Mouse (Mus musculus) liver, embryonic 14.5 days (tissue): ENCODE results near the gene Emx1. TPM values are rescaled to one million over a fixed set of nuclear protein-coding genes. Genes with fewer than 3 reads are reported as not detected.

ENCODE experiments used
- ATAC-seq: fragments of 200-750 bp; cut with Nextera tagmentation; 2 replicates; pipeline ENCODE4 v1.8.0; 2017; ENCODE audit warnings: moderate number of reproducible peaks, mild to moderate bottlenecking, moderate library complexity; ENCODE audit not compliant: insufficient read depth
- DNase-seq, 3 experiments: peaks; one replicate each; pipeline ENCODE4 v3.0.0-alpha.2; 2012 to 2013; ENCODE audit warnings: low read depth in 3 of 3, low spot score in 3 of 3
- H3K27ac ChIP-seq: fragments of 300-500 bp; sonication (generic); 2 replicates; pipeline ENCODE4 v1.5.1; 2014; ENCODE audit warnings: moderate library complexity, mild to moderate bottlenecking, control low read depth, inconsistent platforms
- H3K27me3 ChIP-seq: fragments of 300-500 bp; sonication (generic); 2 replicates; pipeline ENCODE4 v1.6.1; 2014; ENCODE audit warnings: mild to moderate bottlenecking, low read length, moderate library complexity; ENCODE audit not compliant: control insufficient read depth, insufficient read depth
- H3K36me3 ChIP-seq: fragments of 300-500 bp; sonication (generic); replicated peaks from 2 replicates; pipeline ENCODE4 v1.6.1; 2014; ENCODE audit warnings: low read depth; ENCODE audit not compliant: control insufficient read depth, insufficient read depth
- H3K4me1 ChIP-seq, 2 experiments: fragments of 200-500 bp in 1 of 2; fragments of 300-500 bp in 1 of 2; sonication (generic) in 1 of 2; replicated peaks; 2 replicates each; pipeline ENCODE4 v1.6.1; 2012 to 2014; ENCODE audit warnings: antibody characterized with exemption in 1 of 2, inconsistent platforms in 1 of 2, low read length in 1 of 2; ENCODE audit not compliant: control insufficient read depth in 2 of 2, insufficient read depth in 2 of 2
- H3K4me2 ChIP-seq: fragments of 300-500 bp; sonication (generic); 2 replicates; pipeline ENCODE4 v1.6.1; 2014; ENCODE audit warnings: low read depth, mild to moderate bottlenecking, control low read depth, moderate library complexity
- H3K4me3 ChIP-seq, 2 experiments: fragments of 200-500 bp in 1 of 2; fragments of 300-500 bp in 1 of 2; sonication (generic) in 1 of 2; 2 replicates each; pipeline ENCODE4 v1.5.1; 2012 to 2014; ENCODE audit warnings: low read depth in 2 of 2, low read length in 2 of 2, mild to moderate bottlenecking in 2 of 2, control low read depth in 1 of 2, inconsistent platforms in 1 of 2, moderate library complexity in 1 of 2; ENCODE audit not compliant: insufficient read depth in 1 of 2
- H3K9ac ChIP-seq: fragments of 300-500 bp; sonication (generic); replicated peaks from 2 replicates; pipeline ENCODE4 v1.6.1; 2014; ENCODE audit warnings: mild to moderate bottlenecking, control low read depth, moderate library complexity
- H3K9me3 ChIP-seq: fragments of 300-500 bp; sonication (generic); 2 replicates; pipeline ENCODE4 v1.6.1; 2016; ENCODE audit warnings: low read length, mixed read lengths; ENCODE audit not compliant: control insufficient read depth
- CTCF ChIP-seq: IDR thresholded peaks from 2 replicates; pipeline ENCODE4 v1.5.1; 2016; ENCODE audit warnings: antibody characterized with exemption, low read depth, control low read depth
- EP300 ChIP-seq: IDR thresholded peaks from 2 replicates; pipeline ENCODE4 v1.6.1; 2016; ENCODE audit warnings: antibody characterized with exemption, low read depth
- WGBS: fragments of 180-500 bp; shearing (Covaris S2); extraction: QIAGEN DNeasy Blood & Tissue Kit; methylation state at CpG from one replicate; pipeline ENCODE4 v1.1.7; 2014; ENCODE audit not compliant: insufficient replicate concordance; 5-methylcytosine and 5-hydroxymethylcytosine counted together
- polyA plus RNA-seq, 2 experiments: library from polyadenylated mRNA; depleted of rRNA in 1 of 2; stranded (reverse) in 1 of 2; unstranded in 1 of 2; fragments of >200 nt; fragmentation: Nextera tagmentation in 1 of 2; extraction: Ambion mirVana in 1 of 2; gene quantifications; 2 replicates each; pipeline versions ENCODE4 v1.2.1 to v1.2.3; 2012 to 2014

The Emx1 gene
- polyA plus RNA-seq, 2 experiments, result 0.03 TPM; not detected in 1

DNA sequence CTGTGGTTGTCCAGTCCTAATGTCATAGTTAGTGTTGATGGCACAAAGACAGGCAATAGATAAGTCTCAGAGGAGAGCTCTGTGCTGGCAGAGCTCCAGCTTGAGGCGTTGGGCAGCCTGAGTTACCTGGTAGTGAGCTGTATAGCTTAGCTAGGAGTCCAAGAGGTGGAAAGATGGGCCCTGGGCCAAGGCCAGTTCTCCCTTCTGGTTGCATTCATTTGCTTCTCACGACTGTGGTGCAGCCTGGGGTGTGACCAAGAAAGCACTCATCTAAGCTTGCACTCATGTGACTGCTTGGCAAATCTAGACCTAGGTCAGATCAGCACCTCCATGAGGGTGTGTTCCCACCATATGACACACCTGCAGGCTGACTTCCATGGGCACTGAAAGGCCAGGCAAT is 10.7 kb downstream of the Emx1 start:
- Histone ChIP-seq H3K9ac (no peak overlapping the region), H3K27me3 (peaks cover 26% of the 10 kb centered on the region), H3K36me3 (no peaks in the 10 kb centered on the region), H3K4me3 (no peak overlapping the region), H3K4me1 (no peaks in the 10 kb centered on the region), H3K4me2 (no peak overlapping the region), H3K9me3 (no peaks in the 10 kb centered on the region), H3K27ac (no peak overlapping the region)
- no peak for DNase-seq
- ATAC-seq, result no peak
- TF ChIP-seq CTCF (no peak), EP300 (no peak)
- 44% methylated on average over 2 of the region's 2 CpGs for WGBS

DNA sequence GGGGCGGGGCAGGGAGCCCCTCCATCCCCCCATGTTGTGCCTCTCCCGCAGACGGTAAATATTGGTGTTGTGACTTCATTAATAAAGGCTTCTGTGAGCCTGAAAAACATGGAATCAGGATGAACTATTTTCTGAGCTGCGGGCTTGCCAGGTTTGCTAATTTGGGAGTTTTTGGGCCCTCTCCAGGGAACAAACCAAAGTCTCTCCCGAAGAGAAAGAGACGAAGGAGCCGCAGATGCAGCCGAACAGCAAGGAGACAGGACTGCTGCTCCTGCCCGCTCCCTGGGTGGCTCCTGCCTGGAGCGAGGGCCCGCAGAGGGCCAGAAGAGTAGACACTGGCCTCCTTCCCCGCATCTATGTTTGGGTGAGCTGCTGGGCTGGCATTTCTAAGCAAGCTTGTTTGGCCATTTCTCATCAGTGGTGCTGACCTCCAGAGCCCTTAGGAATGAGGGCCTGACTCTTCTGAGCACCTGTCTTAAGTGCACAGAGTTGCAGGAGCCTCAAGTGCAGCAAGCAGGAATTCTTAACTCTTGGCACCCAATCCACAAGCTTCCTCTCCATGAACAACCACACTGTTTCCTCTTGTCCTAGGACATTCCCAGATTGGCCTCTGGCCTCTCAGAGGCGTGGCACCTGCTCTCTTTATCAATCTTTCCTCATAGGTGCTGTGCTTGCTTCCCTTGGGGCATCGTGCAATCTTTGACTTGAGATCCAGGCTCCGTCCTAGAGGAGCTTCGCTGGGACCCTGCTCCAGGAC is 19.1 kb downstream of the Emx1 start:
- DNase-seq, result no peak
- Histone ChIP-seq H3K9me3 (no peaks in the 10 kb centered on the region), H3K9ac (no peak overlapping the region), H3K27ac (no peak overlapping the region), H3K36me3 (no peaks in the 10 kb centered on the region), H3K4me1 (no peaks in the 10 kb centered on the region), H3K4me2 (no peak overlapping the region), H3K4me3 (no peak overlapping the region), H3K27me3 (no peaks in the 10 kb centered on the region; the same call in 1 of the 2 replicates)
- no peak for ATAC-seq
- no peak for TF ChIP-seq CTCF
- no peak for TF ChIP-seq EP300
- WGBS, result 34% methylated on average over 16 of the region's 16 CpGs

DNA sequence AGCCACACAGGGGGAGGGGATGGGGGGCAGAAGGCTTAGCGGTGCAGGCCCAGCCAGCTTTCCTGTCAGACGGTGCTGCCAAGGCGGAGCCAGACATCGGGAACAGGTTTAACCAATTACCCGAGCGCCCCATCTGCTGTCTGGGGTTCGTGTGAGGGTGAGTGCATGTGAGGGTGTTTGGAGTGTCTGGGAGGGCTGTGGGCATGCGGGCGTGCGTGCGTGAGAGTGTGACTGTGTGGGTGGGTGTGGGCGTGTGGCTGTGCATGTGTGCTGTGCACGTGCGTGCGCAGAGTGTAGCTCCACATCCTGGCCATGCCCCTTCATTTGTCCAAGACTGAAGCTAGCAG is 19.7 kb downstream of the Emx1 start:
- 46% methylated on average over 15 of the region's 15 CpGs for WGBS
- no peak overlapping the region for H3K4me2 ChIP-seq
- no peak for ATAC-seq

DNA sequence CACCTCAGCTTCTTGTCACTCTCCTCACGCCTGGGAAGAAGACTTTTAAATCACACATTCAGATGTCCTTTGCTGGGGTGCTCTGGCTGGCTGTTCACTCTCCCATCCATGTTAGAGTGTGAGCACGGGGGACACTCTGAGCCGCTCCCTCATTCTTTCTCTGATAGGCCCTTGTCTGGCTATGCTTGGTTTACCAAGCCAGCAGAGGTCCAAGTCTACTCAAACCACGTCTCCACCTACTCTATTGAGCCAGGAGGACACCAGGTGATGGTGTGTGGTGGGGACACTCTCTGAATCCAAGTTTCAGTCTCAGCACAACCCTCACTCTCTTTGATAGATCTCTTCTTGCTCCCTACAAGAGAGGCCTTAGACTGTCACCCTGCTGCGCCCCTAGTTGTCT is 20.1 kb downstream of the Emx1 start:
- DNase-seq (no peak), ATAC-seq (no peak)
- no peak overlapping the region for H3K4me2 ChIP-seq
- no peaks in the 10 kb centered on the region for H3K36me3 ChIP-seq
- TF ChIP-seq CTCF (no peak), EP300 (no peak)
- H3K27me3 ChIP-seq, result no peaks in the 10 kb centered on the region; the same call in 1 of the 2 replicates
- WGBS, result 48% methylated on average over 5 of the region's 5 CpGs
- H3K27ac ChIP-seq, result no peak overlapping the region
- no peak overlapping the region for H3K9ac ChIP-seq
- H3K9me3 ChIP-seq, result no peaks in the 10 kb centered on the region
- H3K4me3 ChIP-seq, result no peak overlapping the region
- no peaks in the 10 kb centered on the region for H3K4me1 ChIP-seq

More for the DNA sequence above, 19.7 kb downstream of the Emx1 start:
- Histone ChIP-seq H3K27ac (no peak overlapping the region), H3K36me3 (no peaks in the 10 kb centered on the region), H3K4me1 (no peaks in the 10 kb centered on the region), H3K4me3 (no peak overlapping the region), H3K9ac (no peak overlapping the region), H3K27me3 (no peaks in the 10 kb centered on the region; the same call in 1 of the 2 replicates), H3K9me3 (no peaks in the 10 kb centered on the region)
- no peak for DNase-seq
- TF ChIP-seq CTCF (no peak), EP300 (no peak)

DNA sequence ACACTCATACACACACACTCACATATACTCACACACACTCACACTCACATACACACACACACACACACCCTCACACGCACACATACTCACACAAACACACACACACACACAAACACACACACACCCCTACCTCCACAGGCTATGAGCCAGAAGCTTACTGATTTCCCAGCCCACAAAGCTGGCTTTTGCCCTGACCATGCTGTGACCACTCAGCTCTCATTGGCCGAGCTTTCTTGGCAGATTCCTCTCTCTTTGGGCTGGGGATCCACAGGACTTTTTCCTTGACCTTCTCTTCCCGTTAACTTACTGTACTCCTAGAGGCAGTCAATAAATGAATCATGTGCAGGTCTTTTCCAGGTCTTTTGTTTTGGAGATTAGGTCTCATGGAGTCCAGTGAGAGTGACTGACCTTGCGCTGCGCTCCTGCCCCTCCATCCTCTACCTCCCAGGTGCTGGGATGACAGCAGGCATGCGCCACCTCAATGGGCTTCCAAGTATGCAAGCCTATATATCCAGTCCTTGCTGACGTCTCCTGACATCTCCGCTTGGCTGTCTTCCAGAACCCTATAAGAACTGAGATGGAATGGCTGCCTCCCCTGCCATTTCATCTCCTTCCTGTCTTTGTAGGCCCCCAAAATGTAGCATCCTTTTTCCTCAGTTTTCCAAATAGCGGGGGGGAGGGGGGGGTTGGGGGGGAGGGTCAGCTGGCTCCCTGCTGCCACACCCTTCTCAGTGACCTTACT is 22.2 kb downstream of the Emx1 start:
- no peak for DNase-seq

More for the DNA sequence above, 22.2 kb downstream of the Emx1 start:
- ATAC-seq, result no peak
- Histone ChIP-seq H3K9me3 (no peaks in the 10 kb centered on the region), H3K27ac (no peak overlapping the region), H3K36me3 (no peaks in the 10 kb centered on the region), H3K9ac (no peak overlapping the region), H3K4me1 (no peaks in the 10 kb centered on the region), H3K27me3 (no peaks in the 10 kb centered on the region; the same call in 1 of the 2 replicates), H3K4me2 (no peak overlapping the region), H3K4me3 (no peak overlapping the region)
- WGBS, result 62% methylated on average over 8 of the region's 9 CpGs
- TF ChIP-seq CTCF (no peak), EP300 (no peak)
